Mouse (Mus musculus): ENCODE results near the gene Snap91.

DNA sequence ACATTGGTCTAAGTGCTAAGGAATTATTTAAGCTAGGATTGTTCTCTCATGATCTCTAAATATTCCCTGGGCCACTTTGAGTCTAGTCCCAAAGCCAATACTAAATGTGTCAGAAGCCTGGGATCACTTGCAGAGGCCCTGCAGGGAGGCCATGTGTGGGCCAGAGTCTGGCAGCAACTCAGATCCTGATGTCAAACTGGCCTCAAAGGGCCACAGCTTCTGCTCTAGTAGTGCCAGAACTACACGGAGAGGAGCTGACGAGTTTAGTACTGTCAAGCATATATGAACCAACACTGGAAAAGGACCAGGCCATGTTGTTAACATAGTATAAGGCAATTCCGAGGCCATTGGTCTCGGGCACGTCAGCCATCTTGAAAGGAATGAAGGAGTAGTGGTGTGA is 82.3 kb downstream of the Snap91 start:
- TF ChIP-seq CTCF (IDR thresholded peaks at IDR 0.05; ENCODE audit: insufficient read depth, low read length) (no peak), POLR2A (IDR thresholded peaks at IDR 0.05; ENCODE audit: borderline replicate concordance, extremely low read depth, low read depth, low read length) (no peak)
